Comparison of ENCODE assay signal across 11 mouse cellular contexts in genomic region chr5:105976076-105976475, GRCm38 (mm10).
A peak's percentile ranks its signal among the peaks of the same experiment; 100 is the strongest.
DNase-seq lines count a peak whose midpoint lies in the region; ATAC-seq and TF ChIP-seq lines count a peak whose summit lies in the region.
"Had no signal": no experiment of that assay in that cellular context is flagged by ENCODE, and none has a peak within 500 bp of the region (broad histone marks: within the 10 kb centered on the region; RNA-seq: fewer than 3 reads in every experiment).

No protein-coding gene starts in this region.

- H3K4me2 ChIP-seq in lung, embryonic 15.5 days: peak overlapping the region; percentile 43
- peak overlapping the region; percentile 44 for H3K4me2 ChIP-seq in hindbrain, embryonic 15.5 days
- peak overlapping the region; percentile 52 for H3K4me2 ChIP-seq in midbrain, embryonic 13.5 days (replicated peaks)
- H3K4me2 ChIP-seq: liver, embryonic 13.5 days had no signal

- H3K9me3 ChIP-seq in lung, embryonic 15.5 days: no peaks in the 10 kb centered on the region
- H3K9me3 ChIP-seq in hindbrain, embryonic 15.5 days: no peaks in the 10 kb centered on the region
- H3K9me3 ChIP-seq in midbrain, embryonic 13.5 days: no peaks in the 10 kb centered on the region
- H3K9me3 ChIP-seq: liver, embryonic 13.5 days had no signal

- peak overlapping the region; percentile 31 for H3K27ac ChIP-seq in gastrocnemius, adult 2 months
- peak overlapping the region; percentile 55 for H3K27ac ChIP-seq in lung, embryonic 15.5 days
- H3K27ac ChIP-seq in hindbrain, embryonic 15.5 days (replicated peaks): no peak overlapping the region
- peak overlapping the region; percentile 70; the same call in 1 of the 2 replicates for H3K27ac ChIP-seq in midbrain, embryonic 13.5 days
- H3K27ac ChIP-seq: liver, embryonic 13.5 days had no signal

- H3K4me3 ChIP-seq in gastrocnemius, adult 2 months: peak overlapping the region; percentile 57
- H3K4me3 ChIP-seq in lung, embryonic 15.5 days: peak overlapping the region; percentile 16; the same call in 1 of the 2 replicates
- no peak overlapping the region for H3K4me3 ChIP-seq in hindbrain, embryonic 15.5 days
- peak overlapping the region; percentile 22 for H3K4me3 ChIP-seq in midbrain, embryonic 13.5 days (replicated peaks)
- H3K4me3 ChIP-seq: erythroblast, embryonic 14.5 days; liver, embryonic 13.5 days had no signal

- H3K36me3 ChIP-seq in lung, embryonic 15.5 days: no peaks in the 10 kb centered on the region
- H3K36me3 ChIP-seq in hindbrain, embryonic 15.5 days: no peaks in the 10 kb centered on the region
- H3K36me3 ChIP-seq in midbrain, embryonic 13.5 days: no peaks in the 10 kb centered on the region
- H3K36me3 ChIP-seq: liver, embryonic 13.5 days had no signal

- DNase-seq in gastrocnemius, adult 2 months: no peak
- no peak for DNase-seq in gastrocnemius, postnatal 14 days
- DNase-seq in lung, postnatal 14 days: no peak
- DNase-seq in thymus, postnatal 36 days: no peak
- DNase-seq: liver, embryonic 13.5 days had no signal

- no peaks in the 10 kb centered on the region for H3K27me3 ChIP-seq in lung, embryonic 15.5 days
- no peaks in the 10 kb centered on the region for H3K27me3 ChIP-seq in hindbrain, embryonic 15.5 days
- H3K27me3 ChIP-seq in midbrain, embryonic 13.5 days: no peaks in the 10 kb centered on the region
- H3K27me3 ChIP-seq: liver, embryonic 13.5 days had no signal

- no peak overlapping the region for H3K9ac ChIP-seq in lung, embryonic 15.5 days
- H3K9ac ChIP-seq in hindbrain, embryonic 15.5 days: no peak overlapping the region
- no peak overlapping the region for H3K9ac ChIP-seq in midbrain, embryonic 13.5 days (replicated peaks)
- H3K9ac ChIP-seq: liver, embryonic 13.5 days had no signal

- no peak for ATAC-seq in lung, embryonic 15.5 days (ENCODE audit: borderline replicate concordance, extremely low read depth, low FRiP score, low TSS enrichment)
- ATAC-seq in hindbrain, embryonic 15.5 days (ENCODE audit: low FRiP score, low read depth): no peak
- no peak for ATAC-seq in midbrain, embryonic 13.5 days
- ATAC-seq in activated CD4-positive, CD25-positive, alpha-beta regulatory T cell, adult 4 months: no peak
- ATAC-seq: Patski had no signal

- 49% methylated on average over 5 of the region's 5 CpGs for WGBS in lung, embryonic 15.5 days
- 70% methylated on average over 5 of the region's 5 CpGs for WGBS in hindbrain, embryonic 15.5 days
- WGBS in midbrain, embryonic 13.5 days: 31% methylated on average over 5 of the region's 5 CpGs

- H3K4me1 ChIP-seq in lung, embryonic 15.5 days: 0 out of 2 replicates have a peak, but pooled peaks cover 7% of the 10 kb centered on the region
- 0 out of 2 replicates have a peak, but pooled peaks cover 4% of the 10 kb centered on the region for H3K4me1 ChIP-seq in hindbrain, embryonic 15.5 days (replicated peaks)
- peaks cover 34% of the 10 kb centered on the region for H3K4me1 ChIP-seq in midbrain, embryonic 13.5 days (replicated peaks)
- H3K4me1 ChIP-seq: liver, embryonic 13.5 days had no signal

- no peak for TF ChIP-seq CTCF in gastrocnemius, adult 2 months (IDR thresholded peaks at IDR 0.05)

- intact Hi-C loops in gastrocnemius, adult 2 months (cut with DNase I): no loop called here
- intact Hi-C loops in gastrocnemius, postnatal 14 days (cut with DNase I; ENCODE audit: low total_unique reads): no loop called here
